Mouse (Mus musculus): ENCODE measurements at regions not wholly inside any gene's neighbourhood (a gene's known extent, or its start where the extent isn't known, plus 50 kb on each side); places are given as distances from the start of the nearest gene placed in this dataset.

DNA sequence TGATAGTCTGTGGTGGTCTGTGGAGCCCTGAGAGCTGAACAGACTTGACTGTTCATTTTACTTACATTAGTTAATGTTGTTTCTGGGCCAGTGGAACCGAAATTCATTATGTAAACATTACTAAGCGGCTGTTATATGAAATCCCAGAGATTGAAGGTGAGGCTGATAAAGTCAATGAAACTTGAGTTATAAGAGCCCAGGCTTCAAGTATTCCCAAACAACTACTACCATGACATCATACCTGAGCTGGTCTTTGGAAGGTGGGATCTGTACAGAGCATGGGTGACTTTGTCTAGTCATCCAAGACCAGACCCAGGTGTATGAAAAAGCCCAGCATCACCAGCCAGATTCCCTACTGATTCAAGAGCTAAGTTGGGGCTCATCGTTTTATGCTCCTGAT is 326.5 kb downstream of the Etnk1 start:
- no peak for DNase-seq

DNA sequence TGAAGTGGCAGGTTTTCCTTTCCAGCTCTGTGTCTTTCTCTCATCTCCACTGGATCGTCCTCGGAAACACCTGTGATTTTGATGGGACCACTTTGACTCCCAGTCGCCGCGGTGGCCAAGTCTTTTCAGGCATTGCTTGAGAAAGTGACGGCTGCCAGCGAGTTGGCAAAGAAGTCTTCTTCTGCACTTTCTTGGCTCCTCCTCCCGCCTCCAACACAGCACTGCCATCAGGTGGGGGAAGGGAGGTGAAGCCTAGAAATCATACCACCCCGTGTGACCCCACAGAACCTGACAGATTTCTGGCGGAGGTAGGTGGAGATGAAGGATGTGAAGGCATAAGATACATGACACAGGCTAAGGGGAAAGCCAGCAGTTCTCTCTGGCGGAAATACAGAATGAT is 327.3 kb downstream of the Etnk1 start:
- DNase-seq = peak in 1 of 2 experiments; percentile 38

DNA sequence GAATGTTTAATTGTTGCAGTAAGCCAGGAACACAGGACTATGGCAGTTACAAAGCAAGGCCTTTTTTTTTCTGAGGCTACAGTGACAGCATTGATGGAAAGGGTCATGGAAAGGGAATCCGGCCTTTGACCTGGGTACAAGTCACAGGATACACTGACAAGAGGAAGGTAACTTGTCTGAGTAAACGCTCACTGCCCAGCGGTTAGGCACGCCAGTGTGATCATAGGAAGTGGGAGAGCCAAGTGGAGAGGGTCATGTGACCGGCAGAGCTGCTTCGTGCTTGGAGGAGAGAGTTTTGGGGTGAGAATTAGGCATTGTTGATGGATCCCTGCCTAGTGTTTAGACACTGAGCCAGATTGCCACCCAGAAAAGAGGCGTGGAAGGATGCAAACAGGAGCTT is 327.9 kb downstream of the Etnk1 start:
- DNase-seq = no peak

DNA sequence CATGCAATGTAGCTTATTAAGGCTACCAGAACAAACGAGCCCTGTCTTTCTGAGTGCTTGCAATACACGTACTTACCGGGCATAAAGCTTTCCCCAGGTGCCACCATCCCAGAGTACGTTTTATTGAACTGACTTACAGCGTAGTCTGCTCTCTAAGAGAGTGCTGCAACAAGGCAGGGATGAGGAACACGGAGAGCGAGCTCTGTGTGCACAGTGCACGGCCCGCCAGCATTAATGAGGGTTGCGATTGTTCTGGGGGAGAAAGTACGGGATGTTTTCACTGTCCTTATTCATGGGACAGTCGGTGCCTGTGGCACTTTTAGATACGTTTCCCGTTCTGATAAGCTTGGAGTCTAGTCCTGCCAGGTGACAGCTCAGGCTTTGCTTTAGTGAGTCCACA is 331.7 kb downstream of the Etnk1 start:
- DNase-seq = no peak

DNA sequence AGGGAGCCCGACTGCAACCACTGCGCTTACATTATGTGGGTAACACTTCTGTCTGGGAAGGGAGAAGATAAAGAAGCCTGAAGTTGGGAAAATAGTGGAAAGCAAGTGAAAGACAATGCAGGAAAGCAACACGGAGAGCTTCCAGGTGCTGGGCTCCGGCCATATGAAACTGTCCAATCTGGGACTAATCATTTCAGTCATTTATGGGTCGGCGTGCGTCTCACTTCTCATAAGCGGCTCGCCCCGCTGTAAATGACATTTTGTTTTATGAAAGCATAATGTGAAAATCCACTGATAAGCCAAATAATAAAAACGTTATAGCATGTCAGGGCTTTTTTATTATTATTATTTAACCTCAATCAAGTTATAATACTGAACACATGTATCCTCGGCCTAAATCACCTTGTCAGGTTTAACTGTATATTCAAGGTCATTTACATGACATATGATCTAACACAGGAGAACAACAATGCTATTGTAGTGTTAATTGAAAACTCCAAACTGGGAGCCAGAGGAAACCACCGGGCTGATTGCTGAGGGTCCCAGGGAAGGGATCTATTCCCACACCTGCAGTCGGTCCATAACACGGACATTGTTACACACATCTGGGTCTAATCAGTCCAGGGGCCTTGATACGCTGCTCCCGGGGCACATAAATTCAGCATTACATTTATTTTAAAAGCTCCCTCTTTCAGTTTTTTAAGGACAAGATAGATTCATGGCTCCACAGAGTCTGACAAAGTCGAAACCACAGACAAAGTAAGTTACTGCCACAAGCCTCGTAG is 332.4 kb downstream of the Etnk1 start:
- DNase-seq = no peak

DNA sequence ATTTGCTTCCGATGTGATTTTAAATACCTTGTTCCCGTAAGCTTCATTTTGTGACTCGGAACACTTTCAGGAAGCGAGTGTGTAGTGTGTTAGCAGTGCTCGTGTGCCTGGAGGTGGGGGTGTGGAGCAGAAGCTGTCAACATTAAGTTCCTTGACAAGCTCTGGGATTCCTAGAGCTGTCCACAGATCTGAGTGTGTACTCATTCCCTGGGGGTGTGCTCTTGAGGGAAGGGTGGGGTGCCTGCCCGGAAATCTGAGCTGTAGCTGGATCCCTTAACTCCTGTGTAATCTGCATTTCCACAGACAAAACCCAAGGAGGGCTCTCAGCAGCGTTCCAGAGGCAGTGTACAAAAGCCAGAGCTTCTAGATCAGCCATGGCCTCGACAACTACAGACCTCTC is 335.8 kb downstream of the Etnk1 start:
- no peak for DNase-seq

DNA sequence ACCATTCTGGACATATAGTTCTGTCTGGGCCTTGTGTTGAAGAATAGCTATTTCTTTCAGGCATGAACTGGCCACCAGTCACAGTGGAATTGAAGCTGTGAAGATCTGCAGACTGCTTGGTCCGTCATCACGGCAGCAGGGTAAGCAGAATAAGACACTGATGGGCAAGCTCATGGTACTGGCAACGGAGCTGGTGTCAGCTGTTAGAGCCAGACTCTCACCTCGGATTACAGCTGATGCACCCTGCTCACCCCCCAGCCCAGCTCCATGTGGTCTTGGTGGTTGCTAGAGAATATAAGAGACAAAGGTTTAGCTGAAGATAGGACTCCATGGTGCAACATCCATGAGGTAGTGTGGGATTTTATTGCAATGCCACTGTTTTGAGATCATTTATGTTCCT is 336.9 kb downstream of the Etnk1 start:
- no peak for DNase-seq

DNA sequence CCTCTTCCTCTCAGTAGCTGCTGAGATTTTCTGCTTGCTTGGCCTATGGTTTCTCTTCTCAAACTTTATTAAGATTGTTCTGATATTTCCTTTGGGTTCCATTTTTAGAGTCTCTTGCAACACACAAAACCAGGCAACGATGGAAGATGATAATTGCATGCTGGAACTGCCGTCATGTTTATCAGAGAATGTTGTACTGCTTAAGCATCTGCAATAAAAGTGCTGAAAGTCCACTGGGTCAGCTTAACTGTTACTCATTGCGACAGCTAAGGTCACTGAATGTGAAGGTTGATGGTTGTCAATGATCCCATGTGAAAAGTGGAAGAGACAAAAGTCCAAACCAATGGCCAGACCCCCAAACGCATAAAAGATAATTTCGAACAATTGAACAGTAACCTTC is 346.4 kb downstream of the Etnk1 start:
- DNase-seq = no peak

DNA sequence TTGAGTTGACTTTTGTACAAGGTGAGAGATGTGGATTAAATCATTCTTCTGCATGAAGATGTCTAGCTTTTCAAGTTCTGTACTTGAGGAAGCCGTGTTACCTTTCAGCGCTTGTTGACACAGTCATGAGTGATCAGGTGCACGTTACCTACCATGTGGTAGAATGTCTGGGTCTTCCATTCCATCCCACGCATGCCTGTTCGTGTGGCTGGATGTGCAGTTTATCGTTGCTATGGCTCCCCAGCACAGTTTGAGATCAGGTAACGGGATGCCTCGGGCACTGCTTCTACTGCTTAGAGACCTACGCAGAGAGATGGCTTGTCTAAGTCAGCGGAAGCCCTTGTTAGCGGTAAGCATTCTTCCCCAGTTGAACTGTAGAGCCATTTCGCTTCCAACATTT is 348.1 kb downstream of the Etnk1 start:
- DNase-seq = no peak

DNA sequence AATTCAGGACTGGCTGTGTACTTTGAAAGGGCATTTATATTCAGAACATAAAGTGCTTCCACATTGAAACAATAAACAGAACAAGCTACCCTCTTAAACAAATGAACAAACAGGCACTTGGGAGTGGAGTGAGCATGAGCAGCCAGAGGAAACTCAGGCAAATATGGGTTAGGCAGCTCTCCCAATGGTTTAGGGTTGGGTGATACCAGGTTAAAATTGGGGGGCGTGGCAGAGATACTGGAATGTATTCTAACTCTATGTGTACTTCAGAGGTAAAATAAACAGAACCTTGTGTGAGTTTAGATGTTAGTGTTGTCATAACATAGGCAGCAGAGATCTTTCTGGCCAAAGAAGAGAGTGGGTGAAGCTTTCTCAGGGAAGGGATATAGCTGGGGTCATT is 349.7 kb downstream of the Etnk1 start:
- DNase-seq = no peak

DNA sequence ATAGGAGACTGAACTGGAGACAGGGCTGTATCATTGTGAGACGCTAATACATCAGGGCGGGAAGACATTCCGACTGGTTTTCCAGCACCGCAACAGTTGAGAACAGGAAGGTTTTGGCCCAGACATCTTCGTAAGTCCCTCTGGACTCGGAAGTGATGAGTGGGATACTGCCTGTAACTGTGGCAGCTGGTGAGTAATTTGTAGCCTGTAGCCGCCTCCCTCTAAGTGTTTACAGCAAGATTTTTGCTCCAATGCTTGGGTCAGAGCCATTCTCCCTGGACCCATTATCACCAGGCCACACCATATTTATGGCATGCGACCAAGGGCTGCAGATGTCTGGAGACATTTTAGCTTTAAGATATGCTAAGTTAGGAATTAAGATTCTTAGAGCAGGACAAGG is 351.5 kb downstream of the Etnk1 start:
- no peak for DNase-seq

DNA sequence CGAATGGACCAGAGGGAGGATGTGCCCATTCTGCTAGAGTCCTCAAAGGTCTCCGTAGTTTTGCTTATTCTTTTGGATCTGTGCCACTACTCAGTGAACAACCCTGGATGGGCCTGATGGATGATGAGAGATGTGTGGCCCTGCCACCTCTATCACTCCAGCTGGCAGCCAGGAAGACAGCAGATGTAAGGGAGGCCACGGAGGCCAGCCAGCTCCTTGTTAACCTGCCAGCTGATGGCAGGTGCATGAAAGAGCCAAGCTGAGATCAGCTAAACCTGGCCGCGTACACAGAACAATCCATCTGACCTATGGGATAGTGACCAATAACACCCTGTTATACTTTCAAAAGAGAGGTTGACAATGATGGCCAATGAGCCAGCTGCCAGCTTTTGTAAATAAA is 352.6 kb downstream of the Etnk1 start:
- no peak for DNase-seq

DNA sequence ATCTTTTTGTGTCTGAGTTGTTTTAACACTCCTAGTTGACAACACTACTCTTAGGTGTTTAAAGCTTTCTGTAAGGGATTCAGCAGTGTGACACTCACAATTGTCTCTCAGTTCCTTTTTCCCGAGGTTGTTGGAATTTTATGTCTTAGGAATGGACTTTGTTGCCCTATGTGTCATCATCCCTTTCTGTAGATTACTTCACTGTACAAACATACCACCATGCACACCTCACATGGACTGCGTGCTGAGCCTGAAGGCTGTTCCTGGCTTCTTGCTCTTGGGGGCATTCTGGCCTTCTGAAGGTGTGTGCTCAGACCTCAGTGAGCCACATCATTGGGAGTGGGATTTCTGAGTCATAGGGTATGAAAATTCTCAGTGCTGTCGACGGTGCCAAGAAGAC is 358.1 kb downstream of the Etnk1 start:
- no peak for DNase-seq

DNA sequence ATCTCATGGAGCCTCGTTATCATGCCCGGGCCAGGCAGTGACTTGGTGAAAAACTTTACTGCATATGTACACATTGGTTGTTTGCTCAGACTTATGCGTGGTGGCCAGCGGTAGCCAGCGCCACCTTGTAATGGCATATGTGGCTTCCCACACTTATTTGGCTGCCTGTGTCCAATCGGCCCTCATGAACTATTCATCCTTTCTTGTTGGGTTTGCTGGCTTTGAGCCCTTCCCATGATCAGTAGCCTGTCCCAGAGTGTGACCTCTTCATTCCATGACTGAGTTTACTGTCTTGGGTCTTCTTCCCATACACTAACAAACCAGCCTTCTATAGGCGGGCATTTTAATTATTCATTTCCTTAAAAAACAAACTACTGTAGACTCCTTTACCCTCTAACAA is 361.9 kb downstream of the Etnk1 start:
- DNase-seq = no peak

DNA sequence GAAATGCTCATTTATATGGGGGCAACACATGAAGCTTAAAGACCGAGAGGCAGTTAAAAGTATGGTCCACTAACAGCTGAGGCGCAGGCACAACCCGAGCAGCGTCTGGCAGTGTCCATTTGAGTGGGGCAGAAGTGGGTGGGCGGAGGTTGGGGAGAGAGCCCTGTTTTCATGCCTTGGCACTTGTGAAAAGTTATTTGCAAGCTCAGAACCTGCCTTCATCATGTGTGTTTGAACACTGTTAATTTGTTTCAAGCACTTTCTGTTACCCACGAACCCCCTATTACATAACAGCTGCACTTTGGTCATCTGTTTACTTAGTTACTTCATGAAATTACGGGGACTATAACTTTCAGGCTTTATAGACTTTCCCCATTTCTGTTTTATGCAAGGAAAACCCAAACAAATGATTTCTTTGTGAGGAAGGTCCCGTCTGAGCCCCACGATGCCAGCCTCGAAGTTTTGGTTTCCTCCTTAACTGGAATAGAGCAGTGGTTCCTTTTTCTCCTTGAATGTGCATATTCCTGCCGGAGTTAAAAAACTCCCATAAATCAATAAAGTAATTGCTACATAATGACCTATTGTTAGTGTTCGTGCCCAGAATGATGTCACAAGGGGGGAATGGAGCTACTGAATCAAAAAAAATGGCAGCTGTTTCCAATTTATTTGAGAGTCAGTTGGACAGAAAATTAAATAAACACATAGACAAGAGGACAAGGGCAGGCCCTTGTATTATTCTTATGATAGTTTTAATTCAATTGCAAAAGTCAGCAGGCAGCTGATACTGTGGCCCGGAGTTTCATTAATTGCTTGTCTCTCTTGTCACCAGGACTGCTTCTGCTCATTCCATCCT is 363.6 kb downstream of the Etnk1 start:
- DNase-seq = no peak

DNA sequence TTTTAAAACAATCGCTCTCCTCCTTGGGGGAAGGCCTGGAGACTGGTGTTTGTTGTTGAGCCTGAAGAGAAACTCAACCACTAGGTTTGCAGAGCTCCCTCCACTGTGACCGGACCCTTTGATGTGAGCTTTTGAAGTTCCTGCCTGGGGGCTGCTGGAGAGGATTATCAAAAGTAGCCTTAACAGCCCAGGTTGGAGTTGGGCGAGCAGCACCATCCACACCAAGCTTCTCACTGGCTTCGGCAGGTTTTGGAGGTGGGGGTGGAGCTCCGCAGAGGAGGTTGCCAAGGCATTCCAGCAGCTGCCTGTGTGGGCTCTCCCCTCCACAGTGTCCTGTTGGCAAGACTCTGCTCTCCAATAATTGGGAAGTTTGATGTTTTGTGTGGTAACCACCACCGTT is 364.5 kb downstream of the Etnk1 start:
- DNase-seq = no peak

DNA sequence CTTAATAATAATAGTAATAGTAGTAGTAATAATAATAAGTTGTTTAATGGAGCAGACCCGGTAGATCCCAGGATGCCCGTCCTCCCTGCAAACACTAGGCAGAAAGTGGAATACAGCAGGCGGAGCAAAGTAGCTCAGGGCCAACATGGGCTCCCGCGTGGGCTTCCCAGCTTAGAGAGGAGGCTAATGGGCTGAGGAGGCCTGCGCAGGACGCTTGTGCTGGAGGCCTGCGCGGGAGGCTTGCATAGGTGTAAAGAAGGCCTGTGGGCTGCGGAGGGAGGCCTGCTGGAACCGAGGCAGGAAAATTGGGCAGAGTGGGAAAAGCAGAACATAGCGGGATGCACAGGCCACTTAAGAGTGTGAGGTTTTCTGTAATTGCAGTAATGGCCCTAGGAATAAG is 365.4 kb downstream of the Etnk1 start:
- no peak for DNase-seq

DNA sequence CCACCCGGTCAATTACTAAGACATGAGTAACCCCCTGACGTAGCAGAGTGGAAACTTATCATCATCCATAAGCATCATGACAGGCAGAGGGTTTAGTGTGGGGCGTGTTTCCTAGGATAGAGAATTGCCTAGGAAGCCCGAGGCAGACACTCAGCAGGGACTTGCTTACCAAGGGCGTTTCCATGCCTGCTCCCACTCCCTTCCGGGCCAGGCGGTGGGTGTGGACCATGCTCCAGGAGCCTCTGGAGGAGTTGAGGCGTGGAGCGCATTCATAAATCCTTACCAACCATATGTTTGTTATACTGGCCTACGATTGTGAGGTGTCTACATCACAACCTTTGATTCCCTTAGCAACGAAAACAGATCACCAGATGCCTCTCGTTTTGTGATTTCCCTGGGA is 368.2 kb downstream of the Etnk1 start:
- no peak for DNase-seq

DNA sequence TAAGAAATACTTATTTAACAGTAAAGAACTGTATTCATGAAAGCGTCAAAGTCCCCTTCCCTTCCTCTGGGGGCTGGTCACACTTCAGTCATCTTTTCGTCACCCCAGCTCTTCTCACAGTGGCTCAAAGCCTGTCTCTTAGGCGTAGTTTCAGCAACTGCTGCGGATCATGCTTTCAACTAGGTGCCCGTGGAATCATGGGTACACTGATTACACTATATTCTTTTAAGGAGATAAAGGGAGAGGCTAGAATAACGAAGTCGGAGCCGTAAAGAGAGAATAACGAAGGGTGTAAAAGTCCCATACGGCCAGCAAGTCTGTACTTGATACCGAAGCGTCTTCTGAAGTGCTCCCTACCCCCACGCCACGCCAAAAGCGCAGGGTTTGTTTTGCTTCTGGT is 368.7 kb downstream of the Etnk1 start:
- DNase-seq = no peak

DNA sequence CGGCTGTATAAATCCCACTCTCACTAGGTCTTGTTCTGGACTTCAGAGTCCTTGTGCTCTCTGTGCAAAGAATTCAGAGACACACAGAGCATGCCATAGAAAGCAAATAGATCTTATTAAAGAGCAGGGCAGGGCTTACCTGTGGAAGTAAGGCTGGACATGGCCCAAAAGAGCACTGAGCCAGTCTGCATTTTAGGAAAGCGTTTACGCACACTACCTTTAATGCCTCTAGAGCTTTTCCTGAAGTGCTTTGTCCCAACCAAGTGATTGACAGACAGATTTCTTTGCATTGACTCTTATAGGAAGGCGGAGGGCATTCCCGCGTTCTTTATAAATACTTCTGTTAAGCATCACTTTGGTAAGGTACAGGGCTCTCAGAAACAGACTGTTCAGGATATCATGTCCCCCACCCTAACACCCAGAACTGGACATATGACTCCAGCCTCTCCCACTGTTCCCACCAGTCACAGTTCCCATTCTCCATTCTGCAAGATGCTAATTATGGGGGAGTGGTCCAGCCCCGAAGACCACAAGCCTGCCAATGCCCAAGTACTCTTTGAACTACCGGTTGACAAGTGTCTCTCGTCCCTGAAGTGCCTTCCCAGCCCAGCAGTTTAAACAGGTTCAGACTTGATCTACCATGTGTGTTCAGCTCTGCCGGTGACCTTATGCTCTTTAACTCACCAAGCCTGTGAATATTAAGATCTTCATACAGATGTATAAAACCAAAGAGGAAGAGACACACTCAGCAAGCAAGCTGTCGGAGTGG is 369.7 kb downstream of the Etnk1 start:
- no peak for DNase-seq

DNA sequence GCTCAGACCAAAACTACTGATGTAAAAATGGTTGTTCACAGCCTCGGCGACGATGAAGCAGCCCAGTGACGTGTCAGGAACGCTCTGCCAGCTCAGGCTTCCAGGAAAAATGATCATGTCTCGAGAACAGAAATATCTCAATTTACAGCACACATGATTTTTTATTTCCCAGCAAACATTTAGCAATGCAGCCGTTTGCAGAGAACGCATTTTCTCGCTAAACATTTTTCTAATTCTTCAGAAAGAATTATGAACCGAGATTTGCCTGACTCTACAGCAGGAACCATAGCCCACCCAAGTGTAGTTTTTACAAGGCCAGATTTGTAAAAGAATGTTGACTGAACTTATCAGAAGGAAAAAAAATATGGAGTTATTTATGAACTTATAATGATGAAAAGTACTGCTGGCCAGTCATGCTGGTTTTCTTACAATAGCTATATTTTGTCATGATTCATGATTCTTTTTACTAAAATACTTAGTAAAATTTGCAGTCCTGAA is 380.4 kb downstream of the Etnk1 start:
- no peak for DNase-seq

DNA sequence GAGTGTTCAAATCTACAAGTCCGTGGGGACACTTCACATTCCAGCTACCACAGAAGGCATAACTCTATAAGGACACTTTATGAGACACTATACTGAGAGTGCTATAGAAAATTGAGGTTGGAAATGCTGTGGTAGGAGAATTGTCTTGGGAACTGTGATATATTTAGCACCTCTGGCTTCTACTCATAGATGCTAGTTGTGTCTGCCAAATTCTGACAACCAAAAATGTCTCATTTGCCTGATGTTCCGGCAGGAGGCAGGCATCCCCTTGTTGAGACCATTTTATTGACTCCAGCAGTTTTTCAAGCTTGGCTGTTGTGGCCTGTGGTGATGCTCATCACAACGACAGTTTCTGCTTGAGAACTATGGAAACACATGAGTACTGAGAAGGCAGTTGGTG is 387.9 kb downstream of the Etnk1 start:
- no peak for DNase-seq
